Comparison of ENCODE assay signal across 9 mouse cellular contexts in genomic region chr1:51650653-51650995, GRCm38 (mm10).
DNase-seq lines count a peak whose midpoint lies in the region; ATAC-seq lines count a peak whose summit lies in the region.
"Had no signal": no experiment of that assay in that cellular context is flagged by ENCODE, and none has a peak within 500 bp of the region (broad histone marks: within the 10 kb centered on the region; RNA-seq: fewer than 3 reads in every experiment).

No protein-coding gene starts in this region.

- H3K4me3 ChIP-seq in forebrain, embryonic 10.5 days: no peak overlapping the region
- H3K4me3 ChIP-seq in hindbrain, embryonic 13.5 days: no peak overlapping the region
- no peak overlapping the region for H3K4me3 ChIP-seq in neural tube, embryonic 14.5 days (ENCODE audit: low read depth, low read length)

- no peaks in the 10 kb centered on the region for H3K9me3 ChIP-seq in forebrain, embryonic 10.5 days
- no peaks in the 10 kb centered on the region for H3K9me3 ChIP-seq in hindbrain, embryonic 13.5 days
- no peaks in the 10 kb centered on the region for H3K9me3 ChIP-seq in neural tube, embryonic 14.5 days (ENCODE audit: control insufficient read depth, low read length)

- H3K4me2 ChIP-seq in hindbrain, embryonic 13.5 days: no peak overlapping the region
- no peak overlapping the region for H3K4me2 ChIP-seq in neural tube, embryonic 14.5 days (ENCODE audit: low read depth, low read length)

- peak overlapping the region; percentile 31; the same call in 1 of the 2 replicates for H3K27ac ChIP-seq in forebrain, embryonic 10.5 days
- H3K27ac ChIP-seq in hindbrain, embryonic 13.5 days: peak overlapping the region; percentile 67
- H3K27ac ChIP-seq in neural tube, embryonic 14.5 days (ENCODE audit: low read depth, low read length): peak overlapping the region; percentile 53; the same call in 1 of the 2 replicates
- H3K27ac ChIP-seq: liver, embryonic 14.5 days had no signal

- WGBS in forebrain, embryonic 10.5 days: 27% methylated on average over 3 of the region's 3 CpGs
- WGBS in hindbrain, embryonic 13.5 days: 13% methylated on average over 3 of the region's 3 CpGs
- WGBS in neural tube, embryonic 14.5 days: 12% methylated on average over 3 of the region's 3 CpGs

- no peak for DNase-seq in forebrain, embryonic 10.5 days (ENCODE audit: extremely low spot score, low spot score)
- DNase-seq in lung, postnatal 36 days: peak; percentile 63
- DNase-seq in layer of hippocampus, postnatal 14 days (ENCODE audit: low spot score in 2 of 2): no peak
- no peak for DNase-seq in cerebellum, postnatal 14 days
- DNase-seq in adrenal gland, postnatal 25 days: no peak
- DNase-seq: thymus, postnatal 36 days had no signal

- no peaks in the 10 kb centered on the region for H3K27me3 ChIP-seq in forebrain, embryonic 10.5 days (ENCODE audit: poor library complexity, severe bottlenecking)
- H3K27me3 ChIP-seq in hindbrain, embryonic 13.5 days: no peaks in the 10 kb centered on the region
- H3K27me3 ChIP-seq in neural tube, embryonic 14.5 days (ENCODE audit: control insufficient read depth, insufficient read depth, low read length): no peaks in the 10 kb centered on the region

- no peaks in the 10 kb centered on the region for H3K36me3 ChIP-seq in forebrain, embryonic 10.5 days (replicated peaks)
- H3K36me3 ChIP-seq in hindbrain, embryonic 13.5 days: no peaks in the 10 kb centered on the region
- H3K36me3 ChIP-seq in neural tube, embryonic 14.5 days (ENCODE audit: control insufficient read depth, insufficient read depth, low read length): no peaks in the 10 kb centered on the region

- H3K4me1 ChIP-seq in forebrain, embryonic 10.5 days: peaks cover 28% of the 10 kb centered on the region
- peaks cover 18% of the 10 kb centered on the region for H3K4me1 ChIP-seq in hindbrain, embryonic 13.5 days (replicated peaks)
- H3K4me1 ChIP-seq in neural tube, embryonic 14.5 days (ENCODE audit: control insufficient read depth, insufficient read depth, low read length): no peaks in the 10 kb centered on the region

- ATAC-seq in hindbrain, embryonic 13.5 days (ENCODE audit: low FRiP score): peak; percentile 90
- peak; percentile 82 for ATAC-seq in neural tube, embryonic 14.5 days (ENCODE audit: low read depth)

- H3K9ac ChIP-seq in hindbrain, embryonic 13.5 days: no peak overlapping the region
- H3K9ac ChIP-seq in neural tube, embryonic 14.5 days (replicated peaks; ENCODE audit: low read depth, low read length): no peak overlapping the region
- H3K9ac ChIP-seq: liver, embryonic 14.5 days had no signal
